Mouse (Mus musculus): ENCODE data around the gene 1700086D15Rik. TPM values are rescaled to one million over a fixed set of nuclear protein-coding genes. Genes with fewer than 3 reads are reported as not detected.

1700086D15Rik gene
- polyA plus RNA-seq, 2 experiments = not detected

DNA sequence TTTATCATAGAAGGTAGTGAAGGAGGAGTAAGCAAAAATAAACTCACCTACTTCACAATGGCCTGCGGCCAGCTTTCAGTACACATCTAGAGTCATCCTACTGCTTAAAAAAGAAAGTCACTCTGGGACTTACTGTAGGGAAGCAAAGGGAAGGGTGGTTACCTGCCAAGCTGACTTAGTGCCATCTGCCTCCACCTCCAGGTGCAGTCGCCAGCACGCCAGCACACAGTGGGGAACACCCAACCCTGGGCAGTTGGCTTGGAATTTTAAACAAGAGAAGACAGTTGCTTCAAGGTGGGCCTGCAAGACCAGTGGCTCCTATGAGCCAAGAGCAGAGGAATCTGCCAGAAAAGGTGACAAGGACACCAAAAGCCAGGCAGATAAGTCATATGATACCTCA lies 55.6 kb downstream of the 1700086D15Rik start:
- H3K27ac ChIP-seq = no peak overlapping the region
- DNase-seq (ENCODE audit: low read depth in 3 of 3, low spot score in 3 of 3) (no peak), ATAC-seq (ENCODE audit: insufficient read depth) (no peak)
- no peaks in the 10 kb centered on the region for H3K36me3 ChIP-seq (replicated peaks; ENCODE audit: control insufficient read depth, insufficient read depth, low read depth)
- TF ChIP-seq CTCF (IDR thresholded peaks at IDR 0.05; ENCODE audit: low read depth) = no peak
- no peak for TF ChIP-seq EP300 (IDR thresholded peaks at IDR 0.05; ENCODE audit: low read depth)
- no peak overlapping the region for H3K4me2 ChIP-seq (ENCODE audit: low read depth)
- H3K27me3 ChIP-seq (ENCODE audit: control insufficient read depth, insufficient read depth, low read length) = no peaks in the 10 kb centered on the region
- H3K9me3 ChIP-seq (ENCODE audit: control insufficient read depth, low read length) = no peaks in the 10 kb centered on the region
- H3K4me1 ChIP-seq (replicated peaks; ENCODE audit: control insufficient read depth in 2 of 2, insufficient read depth in 2 of 2, low read length in 1 of 2) = peaks cover 0 to 5% of the 10 kb centered on the region in 2 experiments; a peak in 2 of 4 replicates
- H3K9ac ChIP-seq (replicated peaks) = no peak overlapping the region
- WGBS (ENCODE audit: insufficient replicate concordance) = 65% methylated on average over 3 of the region's 3 CpGs
- no peak overlapping the region for H3K4me3 ChIP-seq (ENCODE audit: insufficient read depth in 1 of 2, low read depth in 2 of 2, low read length in 2 of 2)

Other genes with a start within 250 kb of the 1700086D15Rik start
- 8.5 and 12.1 TPM in 2 replicates for gene Elac2, start 180.9 kb downstream of the 1700086D15Rik start, polyA plus RNA-seq (2012; rRNA removed)
- gene Elac2, start 180.9 kb downstream of the 1700086D15Rik start, polyA plus RNA-seq (2014; fragmentation: Nextera tagmentation; extraction: Ambion mirVana) = 13.0 and 14.5 TPM in 2 replicates
- gene Arhgap44, start 3.1 kb upstream of the 1700086D15Rik start, polyA plus RNA-seq (2012; rRNA removed) = 0.44 and 0.51 TPM in 2 replicates
- gene Arhgap44, start 3.1 kb upstream of the 1700086D15Rik start, polyA plus RNA-seq (2014; fragmentation: Nextera tagmentation; extraction: Ambion mirVana) = 0.55 and 0.59 TPM in 2 replicates
- gene Myocd, start 110.1 kb upstream of the 1700086D15Rik start, polyA plus RNA-seq (2012; rRNA removed) = 0.05 and 0.11 TPM in 2 replicates
- gene Myocd, start 110.1 kb upstream of the 1700086D15Rik start, polyA plus RNA-seq (2014; fragmentation: Nextera tagmentation; extraction: Ambion mirVana) = 0.04 TPM in 1 of 2 replicates, not detected in the other

All from liver, embryonic 14.5 days (tissue).